Mouse (Mus musculus) common myeloid progenitor, adult 5-6 weeks (primary cell): ENCODE measurements around the gene Theg. TPM values are rescaled to one million over a fixed set of nuclear protein-coding genes. Genes with fewer than 3 reads are reported as not detected.

Experiments used
- ATAC-seq: replicated peaks from 2 replicates; pipeline ENCODE4 v1.8.0; 2016; ENCODE audit warnings: low read depth, mild to moderate bottlenecking, moderate TSS enrichment, inconsistent platforms; ENCODE audit not compliant: poor library complexity, severe bottlenecking
- total RNA-seq: library from RNA; stranded (forward); fragments of 200-1000, 187-1606 nt; gene quantifications from 2 replicates; pipeline ENCODE4 v1.2.3, GENCODE M21; 2017

Gene Theg
- total RNA-seq, 1 experiment from 2014 or later, result not detected

DNA sequence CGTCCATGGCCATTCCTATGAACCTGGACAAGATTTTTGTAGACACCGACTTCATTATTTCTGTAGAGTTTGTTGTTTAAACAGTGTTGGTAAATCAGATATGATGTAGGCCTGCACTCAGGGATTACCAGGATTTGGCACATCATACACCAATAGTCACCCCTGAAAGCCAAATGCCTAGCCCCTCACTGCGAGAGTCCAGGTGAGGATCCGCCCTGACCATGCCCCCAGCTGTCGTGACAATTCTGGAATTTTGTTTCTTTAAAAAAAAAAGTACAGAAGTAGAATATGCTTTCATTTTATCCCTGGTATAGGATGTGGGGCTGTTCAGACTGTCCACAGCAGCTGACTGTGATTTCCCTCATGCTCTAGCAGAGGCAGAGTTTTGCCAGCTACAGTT, 17.2 kb downstream of the Theg start:
- ATAC-seq, result no peak

DNA sequence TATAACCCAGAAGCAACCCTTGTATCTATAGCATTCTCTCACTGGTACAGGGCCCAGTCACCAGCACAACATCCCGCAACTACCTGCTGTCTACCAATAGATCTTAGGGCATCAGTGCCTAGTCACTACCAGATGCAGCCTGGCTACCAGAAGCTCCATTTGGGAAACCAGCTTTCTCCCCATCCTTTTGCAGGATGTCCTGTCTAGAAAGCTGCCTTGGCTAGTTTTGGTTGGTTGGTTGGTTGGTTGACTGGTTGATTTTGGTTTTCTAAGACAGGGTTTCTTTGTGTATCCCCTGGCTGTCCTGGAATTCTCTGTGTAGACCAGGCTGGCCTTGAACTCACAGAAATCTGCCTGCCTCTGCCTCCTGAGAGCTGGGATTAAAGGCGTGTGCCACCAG, 27.4 kb downstream of the Theg start:
- no peak for ATAC-seq

DNA sequence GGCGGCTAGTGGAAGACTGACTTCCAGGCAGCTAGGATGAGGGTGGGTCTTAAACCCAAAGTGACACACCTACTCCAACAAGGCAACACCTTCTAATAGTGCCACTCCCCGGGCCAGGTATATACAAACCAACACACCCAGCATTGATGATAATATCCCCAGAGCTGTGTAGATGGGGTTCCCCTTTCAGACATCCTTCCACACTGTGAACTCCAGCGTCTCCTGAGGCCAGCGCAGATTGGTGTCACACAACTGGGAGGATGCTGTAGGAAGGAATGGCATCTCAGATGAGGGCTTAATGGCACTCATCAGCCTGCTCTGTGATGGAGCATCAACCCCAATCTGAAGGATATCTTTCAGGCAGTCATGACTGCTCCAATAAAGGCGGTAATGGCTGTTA, 29.6 kb downstream of the Theg start:
- no peak for ATAC-seq

DNA sequence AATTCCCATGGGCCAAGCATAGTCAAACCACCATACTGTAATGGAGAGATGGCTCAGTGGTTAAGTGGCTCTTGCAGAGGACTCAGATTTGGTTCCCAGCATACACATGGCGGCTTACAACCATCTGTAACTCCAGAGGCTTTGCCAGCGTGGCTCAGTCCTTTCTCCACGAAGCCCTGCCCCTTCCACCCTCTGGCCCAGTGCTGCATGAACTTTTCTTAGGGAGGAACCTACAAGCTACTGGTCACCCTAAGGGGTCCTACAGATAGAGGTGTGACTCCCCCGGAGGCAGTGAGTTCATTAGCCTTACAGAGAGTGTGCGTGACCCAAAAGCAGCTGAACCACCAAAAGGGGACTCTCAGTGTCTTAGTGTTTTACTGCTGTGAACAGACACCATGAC, 30.2 kb downstream of the Theg start:
- ATAC-seq, result no peak

DNA sequence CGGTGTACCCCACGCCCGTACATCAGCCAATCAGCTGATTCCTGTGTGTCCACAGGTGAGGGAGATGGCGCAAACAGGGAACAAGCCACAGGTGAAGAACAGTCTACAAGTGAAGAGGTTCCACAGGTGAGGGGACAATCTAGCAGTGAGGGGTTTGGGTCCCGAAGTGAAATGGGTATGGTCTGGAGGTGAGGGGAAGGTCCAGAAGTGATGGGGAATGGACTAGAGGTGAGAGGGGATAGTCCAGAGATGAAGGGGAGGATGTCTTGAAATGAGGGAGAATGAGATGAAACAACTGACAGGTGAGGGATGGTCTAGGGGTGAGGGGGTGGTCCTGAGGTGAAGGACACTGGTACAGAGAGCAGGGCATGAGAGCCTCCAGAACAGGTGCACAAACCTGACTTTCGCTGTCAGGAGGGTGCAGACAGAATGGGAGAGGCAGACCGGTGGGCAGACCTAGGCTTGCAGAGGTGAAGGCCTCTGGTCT, 31.9 kb downstream of the Theg start:
- no peak for ATAC-seq

DNA sequence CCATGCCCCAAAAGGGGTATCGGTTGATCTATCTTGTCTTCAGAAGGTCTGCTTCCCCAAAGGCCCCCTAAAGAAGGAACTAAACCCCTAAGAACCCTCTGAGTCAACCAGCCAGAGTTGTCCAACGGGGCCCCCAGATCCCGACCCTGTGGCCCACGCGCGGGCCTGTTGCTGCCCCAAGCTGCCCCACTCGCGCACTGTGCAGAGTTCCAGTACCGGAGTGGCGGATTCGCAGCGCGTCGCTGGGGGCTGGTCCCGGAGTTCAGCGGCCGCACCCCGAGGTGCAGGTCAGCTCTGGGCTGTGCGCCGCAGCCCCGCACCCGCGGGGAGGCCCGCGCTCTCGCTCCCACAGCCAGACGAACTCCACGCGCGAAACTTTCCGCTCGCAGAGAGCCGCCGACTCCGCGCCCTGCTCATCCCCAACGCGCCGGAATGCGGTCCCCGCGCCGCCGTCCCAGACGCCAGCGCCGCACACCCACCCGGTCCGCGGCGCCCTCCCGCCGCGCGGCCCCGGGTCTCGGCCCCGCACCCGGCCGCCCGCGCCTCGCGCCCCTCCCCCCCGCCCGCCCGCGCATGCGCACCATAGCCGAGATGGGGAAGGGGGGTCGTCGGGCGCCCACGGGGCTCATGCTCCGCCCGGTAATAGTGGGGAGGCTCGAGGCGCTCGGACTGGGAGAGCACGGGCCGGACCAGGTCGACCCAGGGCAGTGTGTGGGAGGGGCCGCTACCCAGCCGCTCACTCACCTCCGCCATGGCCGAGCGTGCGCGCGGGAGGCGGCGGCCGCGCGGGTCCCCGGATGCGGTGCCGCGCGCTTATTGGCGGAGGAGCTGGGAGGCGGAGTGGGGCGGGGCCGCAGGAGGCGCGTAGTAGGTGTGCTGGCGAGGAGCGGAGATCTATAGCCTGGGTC, 32.5 kb downstream of the Theg start, which contains the start of gene Mier2:
TSS of gene Mier2 (minus strand) at position 870 of the 908 bp plus-strand sequence.
- ATAC-seq, result peak; percentile 60

DNA sequence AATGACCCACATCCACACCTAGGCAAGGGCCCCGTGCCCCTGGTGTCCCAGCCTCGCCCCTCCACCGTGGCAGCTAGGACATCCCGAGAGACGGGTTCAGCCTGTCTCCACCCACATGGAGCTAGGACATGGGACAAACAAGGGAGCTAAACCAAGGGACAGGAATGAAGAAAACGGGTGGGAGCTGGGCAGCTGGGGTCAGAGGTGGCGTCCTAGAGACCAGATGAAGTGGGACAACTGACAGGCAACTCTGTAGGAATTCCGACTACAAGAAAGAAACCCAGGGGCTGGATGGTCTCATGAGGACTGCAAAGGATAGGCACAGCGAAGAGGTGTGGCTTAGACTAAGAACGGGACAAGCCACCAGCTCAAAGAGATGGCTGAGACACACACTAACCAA, 33.4 kb downstream of the Theg start:
- peak; percentile 6 for ATAC-seq

DNA sequence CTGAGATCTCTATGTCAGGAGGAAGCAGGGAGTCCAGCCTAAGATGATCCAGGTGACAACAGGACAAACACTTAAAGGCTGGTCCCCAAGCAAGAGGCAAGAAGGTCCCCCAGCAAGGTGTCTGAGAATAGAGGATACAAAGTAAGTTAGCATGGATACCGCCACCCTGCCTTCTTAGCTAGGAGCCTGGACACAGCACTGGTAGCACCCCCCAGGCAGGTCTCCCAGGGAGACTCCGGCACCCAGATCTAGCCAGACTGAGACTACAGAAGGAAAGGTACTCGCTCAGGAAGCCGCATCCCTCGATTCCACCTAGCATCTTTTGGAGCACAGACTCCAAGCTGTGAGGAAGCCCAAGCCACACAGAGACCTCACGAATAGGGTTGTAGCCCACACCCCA, 34.0 kb downstream of the Theg start:
- ATAC-seq, result no peak

DNA sequence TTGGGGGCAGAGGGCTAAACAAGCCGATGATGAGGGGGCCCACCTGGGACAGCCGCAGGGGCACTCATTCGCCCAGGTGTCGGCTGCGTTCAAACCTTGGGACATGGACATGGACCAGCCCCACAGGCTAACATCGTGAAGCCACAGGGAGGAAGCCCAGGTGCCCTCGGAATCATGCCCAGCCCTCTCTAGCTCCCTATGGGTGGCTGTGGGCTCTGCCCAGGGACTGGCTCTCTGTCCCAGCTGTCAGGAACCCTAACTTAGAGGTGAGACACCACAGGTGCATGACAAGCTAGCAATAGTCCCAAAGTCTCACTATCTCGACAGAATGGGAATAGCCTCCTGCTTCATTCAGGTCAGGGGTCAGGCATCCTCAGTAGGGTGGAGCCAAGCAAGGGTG, 34.6 kb downstream of the Theg start:
- ATAC-seq, result no peak

DNA sequence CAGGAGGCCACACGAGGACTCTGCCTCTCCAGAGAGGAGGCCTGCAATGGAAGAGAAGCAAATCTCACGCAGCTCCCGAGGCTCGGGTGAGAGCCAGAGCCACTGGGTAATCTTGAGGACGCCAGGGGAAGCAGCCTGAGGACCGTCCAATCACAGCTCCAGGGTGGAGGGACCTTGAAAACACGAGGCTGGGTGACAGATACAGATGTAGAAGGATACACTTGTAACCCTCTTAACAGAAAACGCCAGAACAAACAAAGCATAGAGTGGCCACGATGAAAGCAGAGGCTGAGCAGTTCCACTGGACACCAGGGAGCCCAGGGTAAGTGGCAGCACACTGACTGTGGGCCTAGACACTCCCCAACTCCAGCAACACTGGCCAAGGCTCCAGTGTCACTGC, 36.8 kb downstream of the Theg start:
- ATAC-seq, result no peak

DNA sequence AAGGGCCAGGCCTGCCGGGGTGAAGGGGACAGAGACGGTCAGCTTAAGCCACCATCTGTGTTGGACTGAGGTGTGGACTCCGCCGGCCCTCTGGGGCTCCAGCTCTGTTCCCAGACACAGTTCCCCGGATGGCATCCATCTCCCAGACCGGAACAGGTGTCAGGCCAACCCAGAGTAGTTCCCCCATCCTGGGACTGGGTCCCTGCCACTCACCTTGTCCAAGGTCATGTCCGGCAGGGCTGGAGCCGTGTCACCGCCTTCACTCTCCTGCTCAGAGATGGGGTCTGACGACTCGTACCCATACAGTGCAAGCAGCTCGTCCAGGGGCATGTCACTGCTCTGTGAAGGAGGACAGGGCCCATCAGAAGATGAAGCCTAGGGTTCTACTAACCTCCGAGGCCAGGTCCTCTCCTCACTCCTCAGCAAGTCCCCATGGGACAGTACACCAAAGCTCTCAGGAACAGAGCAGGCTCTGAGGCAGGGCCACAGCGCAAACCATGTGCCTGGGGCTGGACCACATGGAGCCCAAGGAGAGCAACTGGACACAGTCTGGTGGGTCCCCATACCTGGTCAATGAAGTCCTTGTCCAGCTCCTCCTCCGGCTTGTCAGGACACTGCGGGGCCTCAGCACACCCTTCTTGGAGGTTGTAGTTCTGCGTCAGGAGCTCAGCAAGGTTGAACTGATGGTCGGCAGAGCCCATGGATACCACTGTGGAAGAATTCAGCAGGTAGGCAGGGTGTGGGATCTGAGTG, 38.0 kb downstream of the Theg start:
- ATAC-seq, result no peak

DNA sequence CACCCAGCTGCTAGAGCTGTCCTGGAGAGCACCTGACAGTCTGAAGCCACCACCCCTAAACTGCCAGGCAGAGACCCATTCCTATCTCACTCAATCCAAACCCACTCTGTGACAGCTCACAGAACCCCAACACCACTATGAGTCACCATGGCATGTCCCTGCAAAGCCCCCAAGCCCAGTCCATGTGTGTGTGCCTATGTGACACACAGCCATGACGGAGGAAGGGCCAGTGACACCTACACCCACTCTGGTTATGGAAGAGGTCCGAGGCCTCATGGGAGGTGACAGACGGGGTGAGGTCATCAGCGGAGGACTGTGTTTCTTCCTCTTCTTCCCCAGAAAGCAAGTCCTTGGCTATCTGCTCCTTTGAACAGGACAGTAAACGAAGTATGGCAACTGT, 38.6 kb downstream of the Theg start:
- ATAC-seq, result no peak

DNA sequence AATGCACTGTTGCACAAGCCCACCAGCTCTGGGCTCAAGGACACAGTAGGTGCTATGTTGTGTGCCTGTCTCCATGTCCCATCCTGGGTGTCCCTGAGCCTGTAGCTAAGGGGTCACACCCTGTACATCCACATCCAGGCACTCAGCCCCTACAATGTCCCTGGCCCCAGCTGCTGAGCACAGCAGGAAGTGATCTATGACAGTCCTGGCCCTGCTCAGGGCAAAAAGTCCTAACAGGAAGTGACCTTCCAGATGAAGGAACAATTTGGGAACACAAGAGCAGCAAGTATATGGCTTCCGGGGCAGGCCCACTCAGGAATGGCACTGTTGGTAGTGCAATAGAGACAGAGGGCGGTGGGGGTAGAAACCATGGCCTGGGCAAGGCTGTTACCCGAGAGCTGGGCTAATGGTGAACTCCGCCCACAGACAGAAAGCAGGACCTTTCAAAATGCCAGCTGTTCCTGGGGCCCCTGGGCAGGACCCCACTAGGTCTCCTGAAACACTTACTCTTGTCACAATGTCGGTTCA, 39.9 kb downstream of the Theg start:
- no peak for ATAC-seq

DNA sequence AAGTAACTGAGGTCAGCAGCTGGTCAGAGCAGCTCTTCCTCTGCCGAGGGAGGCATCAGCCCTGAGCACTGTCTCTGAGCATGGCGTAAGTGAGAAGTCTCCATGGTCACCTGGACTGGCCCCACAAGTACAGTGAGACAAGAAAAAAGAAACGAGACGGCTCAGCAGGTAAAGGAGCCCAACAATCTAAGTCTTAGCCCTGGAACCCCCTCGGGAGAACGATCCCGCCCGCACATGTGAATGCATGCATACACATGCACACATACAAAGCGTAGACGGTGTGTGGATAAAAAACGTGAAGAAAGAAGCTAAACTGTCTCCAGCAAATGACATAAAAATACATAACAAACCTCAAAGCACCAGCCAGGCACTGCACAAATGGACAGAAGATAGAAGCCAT, 40.6 kb downstream of the Theg start:
- no peak for ATAC-seq

DNA sequence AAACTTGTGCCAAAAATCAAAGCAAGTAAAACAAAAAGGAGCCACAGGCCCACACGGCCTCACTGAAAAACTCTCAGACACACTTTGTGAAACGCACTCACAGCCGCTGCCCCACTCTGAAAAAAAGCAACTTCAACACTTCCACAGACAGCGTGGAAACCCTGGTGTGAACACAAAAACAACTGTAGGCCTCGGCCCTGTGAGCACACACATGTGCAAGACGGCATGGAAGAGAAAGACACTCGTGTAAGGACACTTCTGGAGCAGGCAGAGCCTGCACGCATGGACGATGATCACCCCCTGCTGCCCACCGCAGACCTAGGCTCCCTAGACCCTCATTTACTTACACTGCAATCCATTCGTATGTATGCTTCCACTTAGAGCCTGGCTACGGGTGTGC, 41.2 kb downstream of the Theg start:
- ATAC-seq, result no peak

DNA sequence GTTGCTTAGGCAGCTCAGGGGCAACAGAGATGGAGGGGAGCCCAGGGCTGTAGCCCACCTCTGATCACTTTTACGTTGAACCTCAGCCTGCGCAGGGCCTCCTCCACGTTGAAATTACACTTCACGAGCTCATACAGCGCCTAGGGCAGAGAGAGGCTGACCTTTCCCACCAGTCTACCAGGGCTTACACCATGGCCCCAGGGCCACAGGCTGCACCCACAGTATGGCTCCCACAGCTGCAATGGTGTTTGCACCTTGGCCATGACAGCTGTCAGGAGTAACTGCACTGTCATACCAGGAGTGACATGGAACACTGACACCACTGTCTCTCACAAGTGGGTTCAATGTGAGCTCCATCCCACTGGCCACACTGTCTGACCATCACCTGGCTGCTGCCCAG, 42.5 kb downstream of the Theg start:
- no peak for ATAC-seq

DNA sequence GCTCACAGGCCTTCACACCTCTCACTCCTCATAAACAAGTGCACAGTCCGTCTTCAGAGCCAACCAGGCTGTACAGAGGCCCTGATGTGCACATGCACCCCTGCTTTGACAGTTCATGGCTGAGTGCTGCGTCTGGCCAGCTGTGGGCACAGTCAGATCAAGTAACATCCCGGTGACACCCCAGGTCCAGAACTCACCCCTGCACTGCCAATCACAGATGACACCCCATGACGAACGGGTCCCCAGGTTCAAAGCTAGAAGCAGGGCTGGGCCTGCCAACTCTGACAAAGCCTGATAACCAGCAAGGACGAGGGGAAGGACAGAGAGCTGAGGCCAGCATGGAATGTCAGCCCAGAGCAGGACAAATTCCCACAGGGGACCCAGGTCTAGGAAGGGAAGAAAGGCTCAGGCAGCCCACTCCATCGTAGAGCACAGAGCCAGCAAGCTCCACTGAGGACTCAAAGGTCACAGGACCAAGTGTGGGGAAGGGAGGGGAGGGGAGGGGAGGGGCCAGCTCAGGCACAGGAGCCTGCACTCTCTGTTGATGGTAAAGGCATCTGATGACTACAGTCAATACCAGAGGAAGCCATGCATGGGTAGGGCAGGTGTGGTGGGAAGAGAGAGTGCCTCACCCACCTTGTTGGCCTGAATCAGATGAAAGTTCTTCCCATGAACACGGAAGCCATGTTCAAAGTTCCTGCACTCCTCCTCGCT, 43.1 kb downstream of the Theg start:
- ATAC-seq, result no peak

DNA sequence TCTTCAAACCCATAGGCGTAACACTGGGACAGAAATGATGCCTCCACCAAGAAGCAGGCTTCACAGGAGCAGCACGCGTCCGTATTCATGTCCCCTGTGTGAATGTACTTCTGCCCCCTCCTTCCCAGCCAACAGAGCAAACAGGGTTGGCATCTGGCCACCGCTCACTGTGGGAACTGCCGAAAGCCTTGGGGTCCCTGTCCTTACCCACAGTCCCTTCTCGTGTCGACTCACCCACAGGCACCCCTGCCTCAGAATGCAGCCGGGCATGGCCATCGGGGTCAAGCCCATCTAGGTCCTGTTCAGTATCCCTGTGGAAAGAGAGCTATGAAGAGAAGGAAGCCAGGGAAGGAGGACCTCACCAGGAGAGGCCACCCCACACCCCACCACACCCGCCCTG, 45.0 kb downstream of the Theg start:
- ATAC-seq, result no peak

DNA sequence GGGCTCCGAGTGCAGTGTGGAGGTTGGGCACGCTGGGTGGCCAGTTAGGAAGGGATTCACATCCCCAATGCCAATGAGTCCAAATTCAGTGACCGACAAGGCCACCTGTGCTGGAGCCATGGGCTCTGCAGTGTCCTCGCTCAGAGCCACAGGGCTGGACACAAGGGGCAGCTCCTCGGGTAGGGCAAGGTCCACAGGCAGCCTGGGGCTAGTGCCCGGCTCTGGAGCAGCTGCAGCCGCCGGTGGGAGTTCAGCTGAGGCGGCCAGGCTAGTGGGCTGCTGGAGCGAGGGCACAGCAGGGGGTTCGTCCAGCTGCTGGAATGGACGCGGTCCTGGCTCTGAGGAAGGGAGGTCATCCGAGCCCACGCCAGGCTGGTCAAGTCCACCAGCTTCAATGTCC, 45.6 kb downstream of the Theg start:
- no peak for ATAC-seq

DNA sequence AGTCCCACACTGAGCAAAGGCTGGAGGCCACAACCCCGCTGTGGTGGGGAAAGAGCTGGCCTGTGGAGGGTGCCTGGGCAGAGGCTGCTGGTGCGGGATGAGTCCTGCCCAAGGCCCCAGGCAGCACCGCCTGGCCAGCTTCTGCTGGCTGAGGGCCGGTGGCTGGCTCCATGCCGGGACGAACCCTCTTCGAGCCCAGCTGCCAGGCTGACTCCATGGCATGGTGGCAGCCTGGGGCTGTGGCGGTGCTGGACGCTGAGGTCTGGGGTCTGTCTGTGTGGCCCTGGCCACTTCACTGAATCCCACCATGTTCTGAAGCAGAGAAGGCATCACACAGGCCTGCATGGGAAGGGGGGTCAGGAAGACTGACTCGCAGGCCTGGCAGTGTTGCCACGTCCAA, 46.4 kb downstream of the Theg start:
- no peak for ATAC-seq
